Mouse (Mus musculus) thymus, adult 18-20 months (tissue): ENCODE data around the gene Abcc10.

Source experiments
- DNase-seq, 2 experiments: peaks; one replicate each; pipeline ENCODE4 v3.0.0; 2022; ENCODE audit warnings: mixed read lengths in 2 of 2

Abcc10 gene

DNA sequence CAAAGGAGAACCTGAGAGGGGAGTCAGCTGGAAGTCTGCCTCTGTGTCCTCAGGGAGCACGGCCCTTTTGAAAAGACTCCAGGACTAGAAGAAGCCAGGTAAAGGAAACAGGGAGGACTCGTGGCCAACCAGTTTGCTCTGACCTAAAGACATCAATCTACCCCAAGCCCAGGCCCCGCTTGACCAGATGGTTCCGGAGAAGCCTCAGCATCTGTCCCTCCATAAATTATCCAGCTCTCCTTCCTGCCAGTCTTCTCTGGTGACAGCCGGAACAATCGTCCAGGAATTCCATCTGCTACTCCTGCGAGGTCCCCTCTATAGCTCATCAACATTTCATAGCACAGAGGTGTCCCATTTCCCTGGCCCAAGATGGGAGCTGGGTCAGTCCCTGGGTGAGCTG lies 43.5 kb downstream of the Abcc10 start:
- DNase-seq = no peak

DNA sequence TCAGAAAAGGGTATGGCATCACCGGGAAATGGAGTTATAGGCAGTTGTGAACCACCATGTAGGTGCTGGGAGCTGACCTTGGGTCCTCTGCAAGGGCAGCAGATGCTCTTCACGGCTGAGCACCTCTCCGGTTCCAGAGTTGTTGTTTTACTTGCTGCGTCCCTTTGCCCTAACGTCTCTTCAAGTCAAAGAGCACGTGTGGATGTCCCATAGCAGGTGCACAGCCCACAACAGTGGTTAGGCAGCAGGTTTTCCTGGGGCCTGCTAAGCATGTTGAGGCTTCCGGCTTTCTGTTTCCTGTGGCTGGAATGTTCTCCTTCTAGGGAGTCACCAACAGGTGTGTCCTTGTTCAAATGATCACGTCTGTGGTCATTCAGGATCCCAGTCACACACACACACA lies 44.2 kb downstream of the Abcc10 start:
- peak in 1 of 2 experiments; percentile 57 for DNase-seq

DNA sequence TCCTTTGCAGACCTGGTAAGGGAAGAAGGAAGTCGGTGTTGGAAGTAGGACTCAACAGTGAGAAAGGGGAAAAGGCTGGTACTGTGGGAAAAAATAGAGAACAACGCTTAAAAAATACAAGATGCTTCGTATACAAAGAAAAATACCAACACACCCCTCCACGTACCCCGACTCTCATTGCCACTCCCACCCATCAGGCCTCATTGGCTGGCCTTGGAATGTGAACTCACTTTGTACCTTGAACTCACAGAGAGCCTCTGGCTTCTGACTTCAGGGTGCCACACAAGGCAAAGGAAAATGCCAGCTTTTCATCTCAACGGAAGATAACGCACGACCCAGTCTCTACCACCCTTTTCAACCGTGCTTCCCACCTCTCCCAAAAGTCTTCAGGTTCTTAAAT lies 45.0 kb downstream of the Abcc10 start:
- no peak for DNase-seq

DNA sequence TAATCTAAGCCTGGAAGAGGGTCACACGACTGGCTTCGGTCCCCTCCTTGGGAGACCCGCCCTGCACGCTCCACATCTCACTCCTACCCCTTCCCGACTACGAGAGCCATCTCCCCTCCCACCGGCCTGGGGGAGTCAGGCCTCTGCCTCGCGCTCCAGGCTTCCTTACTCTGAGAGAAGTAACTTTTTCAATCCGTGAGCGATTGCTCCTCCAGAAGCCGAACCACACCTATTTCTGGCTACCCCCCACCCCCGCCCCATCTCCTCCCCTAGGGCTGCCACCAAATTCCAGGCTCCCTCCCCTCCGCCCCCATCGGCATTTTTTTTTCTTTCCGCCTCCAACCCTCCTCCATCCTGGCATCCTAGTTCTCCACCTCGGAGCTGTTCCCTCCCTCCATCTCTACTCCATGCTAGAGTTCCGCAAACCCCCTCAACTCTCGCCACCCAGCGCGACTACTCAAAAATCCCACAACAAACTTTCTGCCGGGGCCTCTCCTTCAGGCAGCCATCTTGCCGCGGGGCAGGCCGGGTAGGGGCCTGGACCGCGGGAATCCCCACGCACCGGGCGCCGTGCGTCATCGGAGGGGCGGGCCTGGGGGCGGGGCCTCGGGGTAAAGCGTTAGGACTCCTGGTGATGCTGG lies 45.5 kb downstream of the Abcc10 start, which contains the start of gene Tjap1:
Tjap1 (minus strand) TSS at position 544 of the 641 bp plus-strand sequence.
- DNase-seq = peak; percentile 67 to 70

DNA sequence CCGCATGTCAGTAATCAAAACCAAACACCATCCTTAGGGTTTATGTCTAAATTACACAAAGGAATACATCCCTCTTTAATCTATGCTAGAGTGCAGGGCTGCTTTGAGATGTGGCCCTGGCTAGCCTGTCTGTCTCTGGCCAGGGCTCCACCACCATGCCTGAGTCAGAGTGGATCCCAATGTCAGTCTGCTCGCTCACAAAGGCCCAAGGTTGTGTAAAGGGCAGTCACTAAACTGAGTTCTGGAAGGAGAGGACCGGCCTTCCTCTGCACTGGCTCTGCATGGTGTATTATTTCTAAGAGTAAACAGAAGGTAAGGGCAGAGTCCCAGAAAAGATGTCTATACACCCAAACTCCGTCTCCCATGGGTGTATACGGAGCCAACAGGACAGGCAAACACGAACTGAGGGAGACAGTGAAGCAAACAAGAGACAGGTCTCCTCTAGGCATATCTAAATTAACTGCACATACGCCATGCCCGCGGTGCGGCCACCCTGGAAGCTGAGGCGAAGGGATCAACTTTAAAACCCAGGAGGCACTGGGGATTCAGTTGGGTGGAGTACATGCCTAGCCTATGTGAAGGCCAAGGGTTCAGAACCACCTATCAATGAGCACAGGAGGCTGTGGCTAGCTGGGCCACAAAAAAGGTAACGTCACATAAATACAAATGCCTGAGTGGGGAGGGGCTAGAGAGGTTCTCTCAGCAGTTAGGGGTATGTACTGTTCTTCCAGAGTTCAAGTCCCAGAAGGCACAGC lies 50.0 kb downstream of the Abcc10 start:
- no peak for DNase-seq

DNA sequence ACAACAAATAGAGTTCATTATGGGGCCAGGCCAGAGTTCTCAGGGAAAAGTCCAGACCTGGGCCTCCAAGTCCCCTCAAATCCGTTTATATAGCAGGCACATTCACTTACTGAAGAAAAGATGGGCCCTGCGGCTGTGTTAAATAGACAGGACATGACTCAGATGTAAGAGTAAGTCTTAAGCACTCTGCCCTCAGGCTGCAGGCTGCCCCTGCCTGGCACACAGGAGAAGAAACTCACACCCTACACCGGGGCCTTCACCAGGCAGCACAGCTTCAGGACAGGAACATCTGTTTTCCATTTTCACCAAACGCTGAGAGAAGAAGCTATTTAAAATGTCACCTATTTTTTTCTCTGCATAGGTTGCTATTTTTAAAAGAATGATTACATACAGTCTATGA lies 50.6 kb downstream of the Abcc10 start:
- DNase-seq = no peak

DNA sequence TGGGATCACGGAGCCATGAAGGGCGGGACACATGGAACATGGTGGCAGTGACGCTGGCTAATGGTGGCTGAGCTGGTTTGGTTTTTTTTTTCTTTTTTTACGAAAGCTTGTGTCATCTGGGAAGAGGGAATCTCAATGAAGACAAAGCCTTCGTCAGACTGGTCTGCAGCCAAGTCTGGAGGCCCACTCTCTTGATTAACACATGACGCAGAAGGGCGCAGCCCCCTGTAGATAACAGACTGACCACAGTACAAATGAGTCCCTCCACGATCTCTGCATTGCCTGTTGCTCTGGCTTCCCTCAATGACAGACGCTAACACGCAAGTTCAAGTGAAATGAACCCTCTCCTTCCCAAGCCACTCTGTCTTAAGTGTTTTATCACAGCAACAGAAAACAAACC lies 52.6 kb downstream of the Abcc10 start:
- no peak for DNase-seq

DNA sequence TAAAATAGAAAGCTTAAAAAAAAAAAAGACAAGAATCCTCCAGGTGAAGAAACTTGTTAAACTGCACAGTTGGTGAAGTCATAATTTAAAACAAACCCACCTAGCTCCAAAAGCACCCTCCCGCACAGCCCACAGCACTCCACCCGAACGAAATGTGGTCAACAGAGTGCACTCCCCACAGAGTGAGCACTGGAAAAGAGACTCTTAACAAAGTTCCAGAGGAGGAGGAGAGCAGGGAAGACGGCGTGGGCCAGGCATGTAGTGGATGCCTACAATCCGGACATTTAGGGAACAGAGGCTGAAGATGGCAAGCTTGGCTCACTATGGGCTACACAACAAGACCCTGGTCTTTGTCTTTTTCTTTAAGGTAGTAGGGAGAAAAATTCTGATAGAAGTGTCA lies 53.1 kb downstream of the Abcc10 start:
- no peak for DNase-seq

DNA sequence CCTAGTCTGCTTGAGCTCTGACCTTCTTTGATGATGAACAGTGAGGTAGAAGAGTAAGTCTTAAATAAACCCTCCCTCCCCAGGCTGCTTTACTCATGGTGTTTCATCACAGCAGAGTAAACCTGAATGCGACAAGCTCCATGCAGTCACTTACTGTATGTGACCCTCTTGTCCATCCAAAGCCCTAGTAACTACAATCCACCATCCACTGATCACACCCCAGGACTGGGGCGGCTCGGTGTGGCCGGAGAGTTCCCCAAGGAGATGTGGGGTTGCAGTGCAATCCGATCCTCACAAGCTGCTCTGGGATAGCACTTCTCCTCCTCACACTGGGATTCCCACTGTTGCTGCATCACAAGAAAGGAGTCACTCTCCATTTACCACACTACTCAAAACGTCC lies 53.7 kb downstream of the Abcc10 start:
- no peak for DNase-seq

DNA sequence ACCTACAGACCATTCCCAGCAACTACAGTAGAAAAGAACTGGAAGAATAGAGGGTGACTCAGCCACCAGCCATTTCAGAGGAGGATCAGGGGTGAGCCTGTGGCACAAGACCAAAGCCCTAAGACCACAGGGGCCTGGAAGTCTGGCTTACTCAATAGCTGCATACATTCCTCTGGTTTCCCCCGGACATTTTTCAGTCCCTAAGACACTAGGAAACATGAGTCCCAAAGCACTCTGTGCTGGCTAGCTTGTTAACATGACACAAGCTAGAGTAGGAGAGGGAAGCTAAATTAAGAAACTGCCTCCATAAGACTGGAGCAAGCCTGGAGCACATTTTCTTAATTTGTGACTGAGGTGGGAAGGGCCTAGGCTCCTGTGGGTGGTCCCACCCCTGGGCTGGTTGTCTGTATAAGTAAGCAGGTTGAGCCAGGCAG lies 54.3 kb downstream of the Abcc10 start:
- no peak for DNase-seq

DNA sequence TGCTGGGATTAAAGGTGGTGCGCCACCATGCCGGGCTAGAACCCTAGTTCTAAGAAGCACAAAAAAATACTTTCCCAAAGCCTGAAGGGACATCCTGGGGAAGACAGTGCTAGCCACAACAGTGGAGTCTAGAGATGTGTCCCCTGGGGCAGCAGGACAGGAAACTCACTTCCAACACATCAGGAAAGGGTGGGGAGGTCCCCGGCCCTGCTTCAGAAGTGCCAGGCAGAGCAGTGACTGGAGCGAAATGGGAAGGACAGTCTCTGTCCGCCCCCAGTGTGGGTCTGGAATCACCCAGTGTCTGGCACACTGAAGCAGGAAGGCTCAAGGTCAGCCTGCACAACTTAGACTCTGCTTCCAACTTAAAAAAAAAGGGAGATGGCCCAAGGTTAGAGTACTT lies 55.5 kb downstream of the Abcc10 start:
- DNase-seq = no peak

DNA sequence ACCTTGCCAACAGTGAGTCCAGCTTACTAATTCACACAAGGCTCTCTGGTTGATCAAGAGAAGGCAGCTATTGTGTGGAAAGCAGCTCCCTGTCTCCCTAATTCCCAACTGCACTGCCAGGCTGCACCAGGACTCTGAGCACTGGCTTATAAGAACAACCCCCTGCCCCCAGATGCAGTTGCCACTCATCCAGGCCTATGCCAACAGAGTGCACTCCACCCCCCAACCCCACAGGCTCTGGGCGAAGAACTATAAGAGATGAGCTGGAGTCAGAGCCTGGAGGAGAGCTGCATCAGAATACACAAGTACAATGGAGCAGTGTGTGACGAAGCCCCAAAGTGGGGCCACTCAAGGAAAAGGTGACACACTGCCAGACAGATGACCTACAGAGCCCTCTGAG lies 56.1 kb downstream of the Abcc10 start:
- no peak for DNase-seq

DNA sequence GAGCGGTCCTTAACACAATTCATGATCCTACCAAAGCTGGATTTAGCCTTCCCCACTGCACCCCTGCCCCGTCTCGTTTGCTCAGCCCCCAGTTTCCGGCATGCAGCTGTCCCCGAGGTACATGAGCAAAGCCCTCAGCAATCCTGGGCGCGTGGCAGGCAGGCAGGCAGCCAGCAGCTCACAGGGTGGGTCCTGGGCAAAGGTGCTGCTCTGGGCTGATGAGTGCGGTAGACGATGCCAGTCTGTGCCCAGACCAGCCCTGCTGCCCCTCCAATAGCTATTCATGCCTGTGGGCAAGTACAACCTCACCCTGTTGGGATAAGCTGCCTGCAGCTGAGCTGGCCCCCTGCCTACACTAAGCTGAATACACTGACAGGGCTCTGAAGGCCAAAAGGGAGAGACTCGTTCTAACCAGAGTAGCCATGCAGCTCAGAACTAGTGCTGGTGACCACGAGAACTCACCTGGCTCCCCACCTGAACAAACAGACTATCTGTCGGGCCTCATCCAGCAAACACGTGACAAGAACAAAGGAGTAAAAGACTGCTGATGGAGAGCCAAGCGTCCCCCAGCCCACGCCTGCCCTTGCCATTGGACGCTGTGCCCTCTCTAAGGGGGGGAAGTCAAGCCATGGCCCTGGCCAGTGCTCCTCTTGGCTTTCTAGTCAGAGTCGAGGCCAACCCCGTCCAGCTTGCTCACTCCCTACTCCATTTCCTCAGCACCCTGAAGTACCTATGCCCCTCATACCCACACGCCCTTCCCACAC lies 58.2 kb downstream of the Abcc10 start:
- DNase-seq = no peak

DNA sequence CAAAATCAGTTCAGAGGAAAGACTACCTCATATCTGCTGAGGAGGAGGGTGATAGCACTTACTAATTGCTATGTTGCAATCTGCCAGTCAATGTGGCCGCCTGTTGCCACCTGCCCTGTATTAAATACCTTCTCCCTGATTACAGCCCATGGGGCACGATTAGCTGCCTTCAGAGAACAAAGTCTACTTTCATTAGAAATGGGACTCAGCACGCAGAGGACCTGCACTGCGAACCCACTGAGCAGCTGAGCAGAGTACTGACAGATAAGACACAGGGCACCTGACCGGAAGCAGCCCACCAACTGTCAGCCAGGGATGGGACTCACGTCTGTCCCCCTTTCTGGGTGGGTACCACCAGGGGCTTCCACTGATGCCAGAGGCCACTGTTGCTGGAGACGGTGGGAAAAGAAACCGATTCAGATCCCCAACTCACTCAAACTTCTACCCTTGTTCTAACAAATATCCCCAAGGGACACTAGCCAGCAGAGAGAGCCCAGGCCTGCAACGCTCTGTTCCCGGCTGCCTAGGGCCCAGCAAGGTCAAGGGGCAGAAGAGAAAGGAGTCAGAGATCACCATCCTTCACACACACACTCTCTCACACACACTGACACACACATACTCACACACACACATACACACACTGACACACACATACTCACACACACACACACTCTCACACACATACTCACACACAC lies 60.0 kb downstream of the Abcc10 start:
- no peak for DNase-seq

DNA sequence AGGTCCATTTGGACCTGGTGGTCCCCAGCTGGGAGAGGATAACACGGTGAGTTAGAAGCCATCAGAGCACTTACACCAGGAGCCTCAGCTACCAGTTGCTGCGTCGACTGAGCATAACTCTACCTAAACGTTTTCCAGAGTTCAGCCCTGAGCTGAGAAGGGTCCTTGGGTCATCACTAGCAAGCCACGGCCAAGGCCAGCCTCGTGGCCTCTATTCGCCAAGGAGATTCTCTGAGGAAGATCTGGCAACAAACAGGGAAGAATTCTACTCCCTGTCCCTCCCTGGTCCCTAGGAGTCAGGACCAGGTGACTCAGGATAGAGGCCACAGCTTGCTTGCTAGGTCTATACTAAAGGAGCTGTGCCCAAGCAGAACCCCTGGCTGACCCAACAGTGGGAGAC lies 60.6 kb downstream of the Abcc10 start:
- no peak for DNase-seq

DNA sequence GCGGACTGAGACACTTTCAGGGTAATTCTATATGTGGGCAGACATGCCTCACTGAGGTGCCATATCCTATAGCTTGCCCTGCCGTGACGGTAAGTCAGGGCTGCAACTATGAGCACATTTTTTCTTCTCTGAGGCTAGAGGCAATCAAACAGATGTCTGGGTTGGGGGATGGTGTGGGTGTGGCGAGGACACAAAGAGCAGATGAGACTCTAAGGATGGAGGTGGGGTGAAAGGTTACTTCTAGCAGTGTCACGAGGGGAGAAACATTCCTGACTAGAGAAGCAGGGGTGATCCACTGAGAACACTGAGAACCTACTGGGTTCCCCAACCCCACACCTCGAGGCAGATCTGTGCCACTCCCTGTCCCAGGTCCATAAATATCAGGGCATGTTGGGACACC lies 61.2 kb downstream of the Abcc10 start:
- DNase-seq = no peak

DNA sequence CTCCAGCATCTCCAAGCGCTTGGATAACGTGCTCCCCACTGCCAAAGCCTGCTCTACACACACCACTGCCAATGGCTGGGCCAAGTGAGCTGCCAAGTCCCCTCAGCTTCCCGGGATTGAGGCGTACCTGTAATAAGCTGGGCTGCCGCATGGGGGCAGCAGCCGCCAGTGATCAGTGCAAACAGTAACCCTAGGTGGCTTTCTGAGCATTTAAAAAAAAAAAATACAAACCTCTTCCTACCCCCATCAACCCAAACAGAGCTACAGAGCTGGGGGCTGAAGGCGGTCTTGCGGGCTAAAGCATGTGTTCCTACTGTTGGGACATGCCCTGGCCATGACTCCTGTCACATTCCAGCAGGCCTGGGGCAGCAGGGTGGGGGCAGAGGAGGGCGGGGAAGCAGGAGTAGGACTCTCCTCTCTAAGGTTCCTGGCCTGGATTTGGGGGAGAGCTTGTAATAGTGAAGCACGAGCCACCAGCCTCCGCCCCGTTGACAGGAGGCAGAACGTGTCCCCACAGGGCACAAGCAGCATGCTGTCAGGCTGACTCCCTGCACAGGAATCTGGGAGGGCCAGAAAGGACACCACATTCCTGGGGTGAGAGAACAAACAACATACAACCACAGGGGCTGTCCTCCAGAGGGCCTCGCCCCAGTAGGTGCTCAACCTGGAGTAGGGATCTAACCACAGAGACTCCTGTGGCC lies 62.1 kb downstream of the Abcc10 start:
- peak; percentile 46 to 47 for DNase-seq

DNA sequence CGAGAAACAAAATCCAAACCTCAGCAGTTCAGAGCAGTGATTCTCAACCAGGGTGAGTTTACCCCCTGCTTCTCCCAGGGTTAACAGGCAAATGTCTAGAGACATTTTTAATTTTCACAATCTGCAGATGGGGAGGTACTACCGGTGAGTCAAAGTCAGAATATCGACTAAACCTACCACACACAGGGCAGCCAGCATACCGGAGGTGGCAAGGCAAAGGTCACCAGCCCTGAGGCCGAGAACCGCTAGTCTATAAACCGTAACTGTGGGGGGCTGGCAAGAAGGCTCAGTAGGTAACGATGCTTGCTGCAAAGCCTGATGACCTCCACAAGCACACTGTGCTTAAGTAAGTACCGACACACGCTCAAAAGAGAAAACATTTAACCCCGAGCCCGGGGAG lies 62.6 kb downstream of the Abcc10 start:
- DNase-seq = no peak

DNA sequence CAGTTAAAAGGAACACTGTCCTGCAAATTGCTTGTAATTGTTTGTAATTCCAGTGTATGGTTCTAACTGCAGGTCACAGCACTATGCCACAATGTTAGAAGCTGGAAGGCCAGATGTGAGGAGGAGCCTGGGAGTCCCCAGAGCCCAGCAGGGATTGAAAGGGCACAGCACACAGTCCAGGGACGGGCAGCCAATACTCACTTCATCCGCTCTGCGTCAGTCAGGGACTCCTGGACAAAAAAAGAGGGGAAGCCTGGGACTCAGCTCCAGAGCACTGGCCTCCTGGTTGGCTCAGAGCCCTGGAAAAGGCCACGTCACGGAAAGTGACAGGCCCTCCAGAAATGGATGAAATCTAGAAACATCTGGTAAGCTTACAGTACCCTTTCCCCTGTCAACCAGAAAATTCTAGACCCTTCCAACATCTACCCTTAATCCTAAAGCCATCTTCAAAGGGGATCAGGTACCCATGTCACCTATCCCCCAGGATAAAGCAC lies 65.9 kb downstream of the Abcc10 start:
- no peak for DNase-seq

DNA sequence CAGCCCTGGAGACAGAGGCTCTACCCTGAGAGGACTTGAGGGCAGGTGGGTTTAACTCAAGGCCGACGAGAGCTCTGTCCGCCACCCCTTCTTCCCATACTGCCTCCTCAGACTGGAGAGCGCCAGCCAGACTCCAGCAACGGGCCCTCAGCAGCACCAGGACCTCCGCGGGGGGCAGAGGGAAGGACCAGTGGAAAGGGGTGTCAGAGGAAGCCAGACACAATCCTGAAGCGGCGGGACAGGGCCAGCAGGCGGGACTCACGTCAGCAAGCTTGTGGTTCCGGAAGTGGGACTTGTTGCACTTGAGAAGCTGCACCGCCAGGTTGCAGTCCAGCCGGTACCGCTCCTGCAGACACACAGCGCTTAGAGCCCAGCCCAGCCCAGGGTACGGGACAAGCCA lies 68.5 kb downstream of the Abcc10 start:
- DNase-seq = no peak

DNA sequence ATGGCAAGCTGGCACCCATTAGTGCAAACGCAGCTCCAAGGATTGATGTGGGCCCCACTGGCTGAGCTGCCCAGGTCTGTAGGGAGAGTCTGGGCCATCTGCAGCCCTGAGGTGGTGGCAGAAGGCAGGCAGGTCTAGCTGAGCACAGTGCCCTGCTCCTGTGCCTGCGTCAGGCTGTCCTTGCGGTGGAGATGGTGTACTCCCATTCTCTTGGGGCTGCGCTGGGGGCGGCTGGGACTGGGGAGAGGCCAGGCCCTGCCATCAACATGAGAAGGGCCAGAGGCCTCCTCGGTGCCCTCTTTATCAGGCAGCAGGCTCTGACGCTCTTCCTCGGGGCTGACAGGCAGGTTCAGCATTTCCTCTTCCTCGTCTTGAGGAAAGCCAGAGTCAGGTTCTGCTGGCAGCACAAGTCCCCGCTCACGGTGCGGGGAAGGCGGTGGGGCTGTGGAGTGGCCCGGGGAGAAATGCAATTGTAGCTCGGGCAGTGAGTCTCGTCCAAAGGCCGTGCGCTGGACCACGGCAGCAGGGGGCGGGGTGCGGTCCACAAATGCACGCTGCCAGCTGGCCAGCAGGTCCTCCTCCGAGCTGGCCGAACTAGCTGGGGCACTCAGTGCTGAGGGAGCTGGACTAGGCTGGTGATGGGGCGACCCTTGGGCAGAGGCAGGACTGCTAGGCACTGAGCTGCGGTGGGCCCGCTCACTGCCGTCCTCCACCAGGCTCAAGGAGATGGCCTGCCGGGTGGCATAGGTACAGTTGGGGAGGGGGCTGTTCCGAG lies 69.7 kb downstream of the Abcc10 start:
- DNase-seq = no peak

DNA sequence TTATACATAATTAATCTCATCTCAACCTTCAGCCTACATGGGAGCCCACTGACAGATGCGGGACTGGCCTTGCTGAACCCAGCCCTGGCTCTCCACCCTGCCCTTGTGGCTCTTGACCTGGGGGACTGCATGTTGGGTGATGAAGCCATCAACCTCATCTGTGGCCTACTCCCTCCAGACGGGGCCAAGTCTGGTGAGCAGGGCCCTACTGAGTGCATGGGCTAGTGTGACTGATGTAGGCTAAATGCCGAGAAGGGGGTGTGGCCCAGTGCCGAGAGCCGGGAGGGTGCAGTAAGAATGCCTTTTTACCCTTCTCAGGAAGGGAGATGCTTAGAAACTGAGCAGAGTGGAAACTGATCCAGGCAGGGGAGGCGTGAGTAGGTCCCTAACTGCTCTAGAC lies 73.0 kb downstream of the Abcc10 start:
- DNase-seq = no peak
